Mouse (Mus musculus) liver (tissue): ENCODE data around the gene Papss1.

Experiments
- DNase-seq: peaks from one replicate; pipeline ENCODE4 v3.0.0-alpha.2; 2020; ENCODE audit warnings: mixed read lengths

Gene Papss1

DNA sequence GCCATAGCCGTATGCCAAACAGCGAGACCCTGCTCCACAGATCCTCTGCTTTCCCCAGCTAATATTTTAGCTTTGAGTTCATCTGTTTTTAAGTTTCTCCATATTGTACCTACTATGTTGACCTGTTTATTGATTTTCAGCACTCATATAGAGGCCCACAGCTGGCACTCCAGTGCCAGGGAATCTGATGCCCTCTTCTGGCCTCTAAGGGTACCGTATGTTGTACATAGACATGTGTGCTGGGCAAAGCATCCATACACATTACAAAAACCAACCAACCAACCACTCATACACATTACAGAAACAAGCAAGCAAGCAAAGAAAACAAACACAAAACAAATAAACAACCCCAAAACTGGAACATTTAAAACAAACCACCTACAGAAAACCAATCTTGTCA is 22.2 kb downstream of the Papss1 start:
- no peak for DNase-seq

DNA sequence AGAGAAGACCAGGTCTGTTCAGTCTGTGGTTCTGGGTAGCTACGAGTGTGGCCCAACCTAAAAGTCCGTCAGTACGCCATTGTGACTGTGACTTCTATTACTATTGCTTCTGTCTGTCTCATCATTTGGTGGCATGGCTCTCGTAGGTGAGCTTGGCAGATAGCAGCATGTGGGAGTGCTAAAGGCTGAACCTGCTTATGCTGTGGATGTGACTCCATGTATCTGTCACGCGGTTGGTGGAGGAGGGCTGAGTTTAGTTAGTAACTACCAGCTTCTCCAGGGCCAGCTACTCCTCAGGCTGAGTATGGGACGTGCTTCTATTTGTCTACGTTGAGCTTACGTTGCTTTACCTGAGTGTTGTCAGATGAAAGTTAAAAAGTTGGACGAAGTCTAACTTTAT is 23.4 kb downstream of the Papss1 start:
- no peak for DNase-seq

GRCm38 (mm10) chr3:131593143-131593798 is 28.7 kb downstream of the Papss1 start:
- no peak for DNase-seq

GRCm38 (mm10) chr3:131594361-131594760 is 29.8 kb downstream of the Papss1 start:
- DNase-seq, result no peak

DNA sequence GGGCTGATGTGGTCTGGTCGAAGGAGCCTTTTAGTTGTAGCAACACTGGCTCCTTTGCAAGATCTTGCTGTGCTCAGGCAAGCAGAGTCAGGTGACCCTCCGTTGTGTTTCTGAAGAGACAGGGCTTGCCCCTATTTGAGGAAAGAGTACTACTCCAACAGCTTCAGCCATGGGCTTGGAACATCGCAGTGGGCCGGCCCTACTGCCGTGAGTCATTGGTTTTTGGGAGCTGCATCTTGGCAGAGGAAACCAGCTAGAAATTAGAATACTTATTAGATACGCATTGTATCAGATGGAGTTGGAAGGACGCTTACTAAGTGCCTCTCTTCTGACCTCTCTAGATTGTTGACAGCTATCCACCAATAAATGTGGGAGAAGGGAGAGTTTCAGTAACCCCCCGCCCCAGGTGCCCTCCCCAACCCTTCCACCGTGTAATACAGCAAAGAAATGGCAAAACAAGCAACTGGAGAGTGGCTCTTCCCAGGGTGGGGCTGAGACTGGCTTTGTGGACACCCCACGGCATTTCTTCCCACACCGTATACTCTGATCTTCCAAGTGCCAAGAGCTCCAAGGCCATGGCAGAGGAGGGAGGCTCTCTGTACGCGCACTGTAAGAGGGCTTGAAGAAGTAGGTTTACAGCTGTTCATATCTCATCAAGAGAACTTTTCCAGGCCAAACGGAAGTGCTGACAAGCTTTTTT is 31.1 kb downstream of the Papss1 start:
- DNase-seq, result no peak

DNA sequence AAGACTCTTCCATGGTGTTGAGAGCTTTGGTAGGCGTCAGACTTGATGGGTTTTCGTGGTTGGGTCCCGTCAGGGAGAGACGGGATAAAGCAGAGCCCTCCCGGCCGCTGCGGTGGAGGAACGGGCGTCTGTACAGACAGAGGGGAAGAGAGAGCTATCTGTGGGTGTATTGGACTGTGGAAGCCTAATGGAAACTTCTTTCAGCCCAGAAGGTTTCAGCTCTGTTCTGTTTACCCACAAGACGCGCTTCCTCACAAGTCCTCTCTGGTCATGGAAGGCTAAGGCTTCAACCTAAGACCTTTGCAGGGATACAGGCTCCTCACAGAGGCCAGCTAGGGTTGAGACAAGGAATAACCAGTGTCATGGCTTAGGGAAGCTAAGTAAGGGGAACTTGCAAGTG is 36.2 kb downstream of the Papss1 start:
- DNase-seq, result no peak

DNA sequence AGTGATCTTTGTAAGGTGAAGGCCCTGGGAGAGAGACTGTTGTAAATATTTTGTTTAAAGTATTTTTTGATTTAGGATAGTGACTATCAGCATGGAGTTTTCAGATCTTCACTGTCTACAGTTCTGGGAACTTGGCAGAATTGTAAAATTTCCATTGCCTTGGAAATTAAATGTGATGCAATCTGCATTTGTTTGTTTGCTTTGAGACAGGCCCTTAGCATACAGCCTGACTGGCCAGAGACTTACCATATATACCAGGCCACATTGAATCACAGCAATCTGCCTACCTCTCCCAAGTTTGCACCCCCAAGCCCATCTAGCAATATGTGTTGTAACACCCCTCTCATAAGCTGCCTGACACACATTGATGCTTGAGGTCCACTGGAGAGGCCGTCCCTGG is 36.8 kb downstream of the Papss1 start:
- no peak for DNase-seq

DNA sequence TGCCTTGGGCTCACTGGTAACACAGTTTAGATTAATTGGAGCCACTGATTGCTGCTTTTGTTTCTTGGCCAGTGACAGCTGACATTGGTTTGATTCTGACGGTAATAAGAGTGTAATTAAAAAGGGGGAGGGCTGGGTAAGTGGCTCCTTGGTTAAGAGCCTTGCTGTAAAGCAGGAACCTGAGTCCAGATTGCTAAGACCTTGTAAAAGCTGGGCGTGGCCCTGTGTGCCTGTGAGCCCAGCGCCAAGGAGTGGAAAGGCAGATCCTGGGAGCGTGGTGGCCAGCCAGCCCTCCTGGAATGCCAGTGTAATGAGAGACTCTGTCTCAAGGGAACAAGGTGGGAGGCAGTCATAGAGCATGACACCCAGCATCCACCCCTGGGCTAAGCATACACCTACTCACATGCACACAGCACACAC is 38.4 kb downstream of the Papss1 start:
- no peak for DNase-seq

DNA sequence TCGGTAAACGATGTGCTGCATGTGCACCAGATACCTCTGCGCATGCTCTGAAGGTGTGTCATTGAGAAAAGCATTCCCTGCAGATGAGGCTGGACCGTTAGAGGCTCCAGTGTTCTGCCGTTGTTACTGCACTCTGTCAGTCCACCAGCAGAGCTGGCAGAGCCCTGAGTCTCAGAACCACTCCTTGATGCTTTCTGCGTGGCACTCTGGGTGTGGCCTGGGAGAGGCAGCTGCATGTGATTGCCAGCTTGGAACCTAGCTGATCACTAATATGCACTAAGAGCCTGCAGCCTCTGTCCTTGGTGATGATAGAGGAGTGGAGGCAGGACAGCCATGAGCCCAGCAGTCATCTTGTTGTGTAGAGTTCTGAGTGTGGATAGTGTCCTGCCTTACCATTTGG is 43.5 kb downstream of the Papss1 start:
- no peak for DNase-seq

GRCm38 (mm10) chr3:131609651-131610050 is 45.1 kb downstream of the Papss1 start:
- DNase-seq, result no peak

- no peak for DNase-seq
Observed at GRCm38 (mm10) chr3:131610595-131610994, 46.0 kb downstream of the Papss1 start.

DNA sequence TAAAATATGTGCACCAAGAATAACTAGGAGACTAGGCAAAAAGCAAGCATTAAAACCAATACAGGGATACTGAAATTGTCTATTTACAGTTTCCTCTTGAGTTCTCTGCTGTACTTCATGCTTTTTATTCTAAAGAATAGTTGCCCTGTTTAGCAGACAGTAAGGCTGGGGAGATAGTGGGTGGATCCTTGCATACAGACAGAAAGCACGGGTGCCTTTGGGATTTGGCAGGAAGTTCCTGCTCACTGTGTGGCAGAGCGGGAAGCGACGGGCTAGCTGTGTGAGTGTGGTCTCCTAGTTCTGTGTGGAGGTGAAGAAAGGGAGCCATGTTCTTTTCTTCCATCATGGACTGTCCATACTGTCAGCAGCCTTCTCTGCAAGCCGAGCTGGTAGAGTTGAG is 48.3 kb downstream of the Papss1 start:
- no peak for DNase-seq

GRCm38 (mm10) chr3:131614056-131614455 is 49.5 kb downstream of the Papss1 start:
- DNase-seq, result no peak

GRCm38 (mm10) chr3:131618580-131619338 is 54.2 kb downstream of the Papss1 start:
- no peak for DNase-seq

DNA sequence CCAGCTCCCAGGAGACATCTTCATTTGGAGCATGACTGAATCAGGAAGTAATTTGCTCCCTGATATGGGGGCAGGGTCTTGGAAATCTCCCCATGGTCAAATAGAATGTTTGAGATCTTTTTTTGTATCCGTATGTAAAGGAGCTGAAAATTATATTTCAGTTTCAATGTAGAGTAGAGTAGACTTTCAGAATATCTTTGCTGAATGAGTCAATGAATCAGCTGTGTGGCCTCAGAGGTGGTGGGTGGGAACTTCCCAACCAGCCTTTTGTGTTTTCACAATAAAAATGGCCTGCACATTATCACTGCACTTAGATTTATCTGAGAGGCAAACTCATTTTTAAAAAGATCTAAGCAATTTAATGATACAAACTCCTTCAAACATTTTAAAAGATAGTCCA is 58.6 kb downstream of the Papss1 start:
- no peak for DNase-seq

- DNase-seq, result no peak
Observed at GRCm38 (mm10) chr3:131624063-131624462, 59.5 kb downstream of the Papss1 start.

- DNase-seq, result no peak
Observed at GRCm38 (mm10) chr3:131627476-131627875, 62.9 kb downstream of the Papss1 start.

DNA sequence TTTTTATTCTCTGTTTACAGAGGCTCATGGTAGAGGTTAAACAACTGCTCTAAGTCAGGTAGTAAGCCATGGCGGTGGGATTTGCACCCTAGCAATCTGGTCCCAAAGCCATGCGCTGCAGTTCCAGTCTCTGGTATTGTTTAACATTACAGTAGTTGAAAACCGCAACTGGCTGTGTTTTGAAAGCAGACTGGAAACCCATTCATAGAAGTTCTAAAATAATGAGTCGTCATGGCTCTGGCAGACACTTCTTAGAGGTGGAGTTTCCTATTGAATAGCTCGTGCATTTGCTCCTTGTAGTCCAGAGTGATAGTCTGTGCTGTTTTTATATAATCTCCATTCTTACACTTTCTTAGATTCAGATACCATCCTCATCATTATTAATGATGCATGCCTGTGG is 63.7 kb downstream of the Papss1 start:
- DNase-seq, result no peak

DNA sequence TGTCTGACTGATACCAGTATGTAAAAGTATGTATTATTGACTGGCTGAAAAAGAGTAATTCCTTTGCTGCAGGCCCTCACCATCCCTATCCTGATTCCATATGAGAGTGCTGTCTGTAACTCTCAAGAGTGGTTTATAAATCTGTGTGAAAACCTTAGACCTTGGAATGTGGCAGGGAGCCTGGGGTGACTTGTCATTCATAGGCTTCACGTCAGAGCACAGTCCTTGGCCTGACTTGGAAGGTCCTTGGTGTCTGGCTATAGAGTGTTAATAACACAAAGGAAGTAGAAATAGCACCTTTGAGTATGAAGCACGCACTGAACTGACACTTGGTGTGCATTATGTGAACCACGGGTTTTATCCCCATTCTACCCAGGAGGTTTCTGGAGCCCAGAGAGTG is 64.4 kb downstream of the Papss1 start:
- DNase-seq, result no peak

DNA sequence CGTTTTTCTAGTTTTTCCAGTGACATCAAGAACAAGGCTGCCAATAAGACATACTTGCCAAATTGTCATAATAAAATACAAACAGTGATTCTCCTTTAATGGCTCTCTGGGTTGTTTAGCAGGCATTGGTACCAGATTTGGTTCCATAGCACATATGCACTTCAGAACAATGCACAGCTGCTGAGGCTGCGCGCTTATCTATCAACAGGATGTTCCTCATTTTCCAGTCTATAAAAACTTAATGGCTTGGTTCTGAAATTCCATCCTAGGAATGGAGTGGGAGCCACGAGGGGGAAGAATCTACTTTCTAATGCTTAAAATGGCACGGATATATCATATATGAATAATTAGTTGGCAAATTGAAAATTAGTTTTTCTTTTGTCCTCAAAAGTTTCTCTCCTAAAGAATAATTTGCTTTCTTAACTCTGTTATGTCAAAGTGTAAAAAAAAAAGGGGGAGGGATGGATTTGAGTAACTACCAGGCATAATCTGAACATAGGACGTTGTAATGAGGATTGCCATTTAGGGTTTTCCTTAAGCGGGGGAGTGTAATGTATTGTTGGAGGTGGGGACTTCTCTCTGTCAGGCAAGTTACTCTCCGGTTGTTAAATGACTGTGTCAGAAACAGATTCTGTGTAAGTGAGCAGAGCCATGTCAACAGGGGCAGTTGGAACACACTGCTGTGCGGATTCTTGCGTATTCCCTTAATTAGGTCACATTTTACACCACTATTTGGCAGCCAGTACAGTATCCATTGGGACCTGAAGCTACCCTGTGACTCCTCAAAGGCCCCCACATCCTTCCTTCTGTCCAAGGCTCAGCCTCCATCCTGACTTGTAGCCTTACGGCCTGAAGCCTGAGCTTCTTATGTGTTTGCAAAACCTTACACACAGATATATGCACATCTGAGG is 66.1 kb downstream of the Papss1 start:
- DNase-seq, result no peak

DNA sequence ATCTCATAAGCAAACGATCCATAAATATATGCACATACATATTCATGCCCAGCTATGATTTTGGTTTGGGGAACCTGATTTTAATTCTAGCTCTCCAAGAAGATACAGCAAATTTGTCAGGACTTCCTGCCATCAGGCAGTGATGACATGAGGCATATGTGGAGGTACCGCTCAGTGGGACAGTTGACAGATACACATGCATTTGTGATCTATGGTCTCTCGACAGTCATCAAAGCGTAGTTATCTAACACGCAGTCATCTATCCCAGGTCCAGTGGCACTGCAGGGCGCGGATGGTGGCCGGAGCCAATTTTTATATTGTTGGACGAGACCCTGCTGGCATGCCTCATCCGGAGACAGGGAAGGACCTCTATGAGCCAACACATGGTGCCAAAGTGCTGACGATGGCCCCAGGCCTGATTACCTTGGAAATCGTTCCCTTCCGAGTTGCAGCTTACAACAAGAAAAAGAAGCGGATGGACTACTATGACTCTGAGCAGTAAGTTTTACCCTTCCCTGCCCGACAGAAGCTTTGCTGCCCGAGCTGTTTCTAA is 66.8 kb downstream of the Papss1 start:
- DNase-seq, result no peak

DNA sequence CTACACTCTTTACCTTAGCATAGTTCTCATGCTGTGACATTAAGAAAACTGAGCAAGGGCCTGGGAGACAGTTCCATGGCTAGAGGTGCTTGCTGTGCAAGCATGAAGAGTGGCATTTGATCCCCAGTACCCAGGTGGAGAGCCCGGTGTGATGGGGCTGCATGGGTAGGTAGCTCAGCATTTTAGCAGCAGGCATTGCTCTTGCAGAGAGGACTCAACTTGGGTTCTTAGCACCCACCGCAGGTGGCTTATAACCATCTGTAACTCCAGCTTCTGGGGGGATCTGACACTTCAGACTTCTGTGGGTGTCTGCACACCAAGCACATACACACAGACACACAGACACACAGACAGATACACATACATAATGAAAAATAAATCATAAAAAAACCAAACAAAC is 69.5 kb downstream of the Papss1 start:
- no peak for DNase-seq

DNA sequence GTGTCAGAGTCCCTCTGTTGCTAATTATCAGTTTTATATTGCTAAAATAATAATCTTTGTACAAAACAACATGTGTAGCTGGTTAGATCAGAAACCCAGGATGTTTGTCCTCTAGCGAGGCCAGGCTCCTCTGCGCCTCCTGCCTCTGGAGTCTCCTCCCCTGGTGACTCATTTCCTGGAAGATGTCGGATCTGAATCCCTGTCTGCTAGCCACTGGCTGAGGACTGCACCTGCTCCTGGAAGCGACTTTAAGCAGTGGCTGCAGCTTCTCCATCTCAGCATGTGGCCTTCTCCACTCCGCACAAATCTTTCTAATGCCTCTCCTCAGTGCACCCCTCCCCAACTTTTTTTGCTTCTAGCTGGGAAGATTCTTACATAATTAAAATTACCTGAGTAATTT is 71.6 kb downstream of the Papss1 start:
- no peak for DNase-seq
